Mouse (Mus musculus): Measurements from ENCODE around the gene Trim58. TPM values are rescaled to one million over a fixed set of nuclear protein-coding genes. Genes with fewer than 3 reads are reported as not detected.

Trim58 gene
- polyA plus RNA-seq, 1 experiment from 2014 or later = 0.20 TPM

DNA sequence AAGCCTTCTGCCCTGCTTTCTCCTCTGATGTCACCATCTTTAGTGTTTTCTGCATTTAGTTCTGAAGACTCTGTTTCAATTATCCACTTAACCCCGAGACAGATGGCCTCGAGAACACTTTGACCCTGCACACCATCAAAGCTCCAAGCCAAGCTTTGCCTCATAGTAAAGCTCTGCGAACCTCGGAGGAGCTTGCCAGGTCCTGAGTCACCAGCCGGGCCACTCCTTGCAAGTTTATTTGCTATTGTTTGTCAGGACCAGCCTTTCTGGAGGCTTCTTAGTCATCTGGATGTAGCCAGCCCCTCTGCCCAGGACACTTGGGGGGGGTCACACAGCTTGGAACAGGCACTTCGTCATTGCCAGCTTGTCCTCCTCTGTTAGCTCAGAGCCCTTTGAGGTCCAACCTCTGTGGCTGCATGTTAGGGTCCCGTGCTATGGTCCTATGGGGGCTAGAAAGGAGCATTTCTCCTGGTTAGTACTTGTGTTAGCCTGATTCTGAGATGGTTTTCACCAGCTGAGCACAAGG lies 2.0 kb upstream of the Trim58 start:
- H3K4me1 ChIP-seq (ENCODE audit: insufficient read depth, low read depth, low read length) = 0 out of 2 replicates have a peak, but pooled peaks cover 4% of the 10 kb centered on the region
- 49% methylated on average over 7 of the region's 7 CpGs for WGBS
- ATAC-seq (no peak), DNase-seq (ENCODE audit: low spot score) (no peak)
- no peak overlapping the region for H3K9ac ChIP-seq (replicated peaks; ENCODE audit: low read depth)
- no peaks in the 10 kb centered on the region for H3K9me3 ChIP-seq (ENCODE audit: low read length)
- TF ChIP-seq CTCF (IDR thresholded peaks at IDR 0.05) (no peak), EP300 (IDR thresholded peaks at IDR 0.05) (no peak)
- H3K36me3 ChIP-seq (ENCODE audit: insufficient read depth, low read length) = no peaks in the 10 kb centered on the region
- H3K27ac ChIP-seq (ENCODE audit: low read length) = no peak overlapping the region
- H3K4me3 ChIP-seq (ENCODE audit: low read depth, low read length) = no peak overlapping the region
- peaks cover 7% of the 10 kb centered on the region; the same call in 1 of the 2 replicates for H3K27me3 ChIP-seq (replicated peaks; ENCODE audit: insufficient read depth, low read length)
- no peak overlapping the region for H3K4me2 ChIP-seq (replicated peaks; ENCODE audit: low read depth, low read length)

DNA sequence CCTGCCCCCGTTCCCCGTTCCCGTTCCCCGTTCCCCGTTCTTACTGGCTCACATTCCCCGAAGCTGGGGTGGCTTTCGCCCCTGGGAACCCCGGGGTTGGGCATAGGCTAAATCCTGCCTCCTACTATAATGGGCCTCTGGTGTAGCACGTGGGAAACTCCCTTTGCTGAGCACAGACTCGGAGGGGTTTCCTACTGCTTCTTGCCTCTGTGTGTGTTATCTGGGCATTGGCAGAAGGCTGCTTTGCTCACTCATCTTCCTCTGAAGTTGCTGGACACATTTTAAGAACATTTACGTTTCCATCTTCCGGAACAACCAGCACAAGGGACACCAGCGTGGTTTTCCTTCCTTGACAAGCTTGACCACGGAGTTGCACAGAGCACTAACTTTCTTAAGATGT lies 792 bp downstream of the Trim58 start:
- Histone ChIP-seq H3K4me1 (ENCODE audit: insufficient read depth, low read depth, low read length) (0 out of 2 replicates have a peak, but pooled peaks cover 4% of the 10 kb centered on the region), H3K4me3 (ENCODE audit: low read depth, low read length) (no peak overlapping the region), H3K27me3 (replicated peaks; ENCODE audit: insufficient read depth, low read length) (peaks cover 7% of the 10 kb centered on the region; the same call in 1 of the 2 replicates), H3K27ac (ENCODE audit: low read length) (no peak overlapping the region), H3K9ac (replicated peaks; ENCODE audit: low read depth) (no peak overlapping the region), H3K4me2 (replicated peaks; ENCODE audit: low read depth, low read length) (no peak overlapping the region), H3K9me3 (ENCODE audit: low read length) (no peaks in the 10 kb centered on the region), H3K36me3 (ENCODE audit: insufficient read depth, low read length) (no peaks in the 10 kb centered on the region)
- WGBS = 23% methylated on average over 14 of the region's 14 CpGs
- DNase-seq (ENCODE audit: low spot score) (no peak), ATAC-seq (no peak)
- TF ChIP-seq CTCF (IDR thresholded peaks at IDR 0.05) (no peak), EP300 (IDR thresholded peaks at IDR 0.05) (no peak)

- Histone ChIP-seq H3K4me2 (replicated peaks; ENCODE audit: low read depth, low read length) (no peak overlapping the region), H3K4me3 (ENCODE audit: low read depth, low read length) (no peak overlapping the region), H3K9ac (replicated peaks; ENCODE audit: low read depth) (no peak overlapping the region), H3K4me1 (ENCODE audit: insufficient read depth, low read depth, low read length) (0 out of 2 replicates have a peak, but pooled peaks cover 4% of the 10 kb centered on the region), H3K27me3 (replicated peaks; ENCODE audit: insufficient read depth, low read length) (peaks cover 7% of the 10 kb centered on the region; the same call in 1 of the 2 replicates), H3K9me3 (ENCODE audit: low read length) (no peaks in the 10 kb centered on the region), H3K36me3 (ENCODE audit: insufficient read depth, low read length) (no peaks in the 10 kb centered on the region), H3K27ac (ENCODE audit: low read length) (no peak overlapping the region)
- ATAC-seq (peak; percentile 37; the same call in 1 of the 2 replicates), DNase-seq (ENCODE audit: low spot score) (no peak)
- TF ChIP-seq CTCF (IDR thresholded peaks at IDR 0.05) (no peak), EP300 (IDR thresholded peaks at IDR 0.05) (no peak)
- WGBS = 71% methylated on average over 13 of the region's 13 CpGs
Observed at GRCm38 (mm10) chr11:58641638-58642358, 1.5 kb downstream of the Trim58 start.

GRCm38 (mm10) chr11:58643350-58643749 lies 3.1 kb downstream of the Trim58 start:
- no peak for ATAC-seq
- no peak overlapping the region for H3K4me3 ChIP-seq (ENCODE audit: low read depth, low read length)
- no peak overlapping the region for H3K9ac ChIP-seq (replicated peaks; ENCODE audit: low read depth)
- no peaks in the 10 kb centered on the region for H3K36me3 ChIP-seq (ENCODE audit: insufficient read depth, low read length)
- H3K4me1 ChIP-seq (ENCODE audit: insufficient read depth, low read depth, low read length) = 0 out of 2 replicates have a peak, but pooled peaks cover 4% of the 10 kb centered on the region
- TF ChIP-seq EP300 (IDR thresholded peaks at IDR 0.05) = no peak
- TF ChIP-seq CTCF (IDR thresholded peaks at IDR 0.05) = peak; percentile 68
- peaks cover 7% of the 10 kb centered on the region; the same call in 1 of the 2 replicates for H3K27me3 ChIP-seq (replicated peaks; ENCODE audit: insufficient read depth, low read length)
- DNase-seq (ENCODE audit: low spot score) = peak; percentile 6
- H3K4me2 ChIP-seq (replicated peaks; ENCODE audit: low read depth, low read length) = no peak overlapping the region
- H3K9me3 ChIP-seq (ENCODE audit: low read length) = no peaks in the 10 kb centered on the region
- no peak overlapping the region for H3K27ac ChIP-seq (ENCODE audit: low read length)
- WGBS = 29% methylated on average over 6 of the region's 6 CpGs

GRCm38 (mm10) chr11:58655151-58655550 lies 14.9 kb downstream of the Trim58 start:
- no peak for ATAC-seq
- TF ChIP-seq CTCF (IDR thresholded peaks at IDR 0.05) (no peak), EP300 (IDR thresholded peaks at IDR 0.05) (no peak)
- no peak for DNase-seq (ENCODE audit: low spot score)
- H3K4me3 ChIP-seq (ENCODE audit: low read depth, low read length) = no peak overlapping the region
- no peak overlapping the region for H3K27ac ChIP-seq (ENCODE audit: low read length)
- no peaks in the 10 kb centered on the region for H3K27me3 ChIP-seq (replicated peaks; ENCODE audit: insufficient read depth, low read length)
- H3K36me3 ChIP-seq (ENCODE audit: insufficient read depth, low read length) = no peaks in the 10 kb centered on the region
- H3K4me1 ChIP-seq (ENCODE audit: insufficient read depth, low read depth, low read length) = no peaks in the 10 kb centered on the region
- no peak overlapping the region for H3K9ac ChIP-seq (replicated peaks; ENCODE audit: low read depth)
- H3K4me2 ChIP-seq (replicated peaks; ENCODE audit: low read depth, low read length) = no peak overlapping the region
- H3K9me3 ChIP-seq (ENCODE audit: low read length) = no peaks in the 10 kb centered on the region
- 81% methylated on average over 3 of the region's 3 CpGs for WGBS

DNA sequence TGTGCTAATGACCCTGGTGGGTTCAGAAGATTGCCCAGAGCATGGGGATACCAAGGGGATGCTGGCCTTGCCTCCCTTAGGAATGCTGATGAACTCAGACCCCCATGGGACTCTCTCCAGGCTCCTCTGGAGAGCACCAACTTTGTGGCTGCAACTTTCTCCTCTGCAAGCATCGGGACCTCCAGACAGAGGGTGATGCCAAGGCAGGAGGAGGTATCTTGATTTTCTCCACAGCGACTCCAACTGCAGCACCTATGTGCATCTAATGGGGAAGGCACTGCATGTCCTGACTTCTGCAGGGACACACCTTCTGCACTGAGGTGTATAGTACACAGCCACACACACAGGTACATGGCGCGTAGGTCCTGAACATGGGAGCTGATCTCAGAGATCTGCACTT lies 18.3 kb downstream of the Trim58 start, which contains the start of gene Olfr322:
Gene Olfr322, plus strand, starts transcription at position 187 of the 400 bp plus-strand sequence.
- no peaks in the 10 kb centered on the region for H3K4me1 ChIP-seq (ENCODE audit: insufficient read depth, low read depth, low read length)
- H3K4me3 ChIP-seq (ENCODE audit: low read depth, low read length) = no peak within 1 kb of the TSS
- H3K27ac ChIP-seq (ENCODE audit: low read length) = no peak within 1 kb of the TSS
- no peaks in the 10 kb centered on the region for H3K36me3 ChIP-seq (ENCODE audit: insufficient read depth, low read length)
- DNase-seq (ENCODE audit: low spot score) (no peak), ATAC-seq (no peak)
- H3K9ac ChIP-seq (replicated peaks; ENCODE audit: low read depth) = no peak within 1 kb of the TSS
- TF ChIP-seq CTCF (IDR thresholded peaks at IDR 0.05) = no peak
- TF ChIP-seq EP300 (IDR thresholded peaks at IDR 0.05) = no peak
- H3K4me2 ChIP-seq (replicated peaks; ENCODE audit: low read depth, low read length) = no peak within 1 kb of the TSS
- 82% methylated on average over 4 of the region's 4 CpGs for WGBS
- no peaks in the 10 kb centered on the region for H3K9me3 ChIP-seq (ENCODE audit: low read length)
- no peaks in the 10 kb centered on the region for H3K27me3 ChIP-seq (replicated peaks; ENCODE audit: insufficient read depth, low read length)
